Mouse (Mus musculus): ENCODE results near the gene Klhl7. TPM values are rescaled to one million over a fixed set of nuclear protein-coding genes. Genes with fewer than 3 reads are reported as not detected.

Klhl7 gene
- polyA plus RNA-seq, 1 experiment from 2014 or later = 129 TPM

DNA sequence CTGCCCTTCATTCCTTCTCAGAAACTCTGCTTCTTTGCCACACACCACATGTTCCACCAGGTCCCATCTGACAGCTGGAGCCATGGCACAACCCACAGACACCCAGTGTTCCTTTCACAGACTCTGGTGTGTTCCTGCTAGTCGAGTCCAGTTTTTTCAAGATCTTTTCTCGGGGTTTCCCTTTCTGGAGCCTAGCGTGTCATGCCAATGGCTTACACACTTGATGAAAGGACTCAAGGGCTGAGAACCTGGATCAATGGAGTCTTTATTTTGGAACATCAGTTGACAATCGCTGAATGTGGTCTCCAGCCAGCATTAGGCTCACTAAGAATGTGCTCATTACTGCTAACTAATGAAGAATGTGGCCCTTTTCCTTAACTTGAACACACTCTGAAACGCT, 102.1 kb downstream of the Klhl7 start:
- Histone ChIP-seq H3K27me3 (ENCODE audit: control insufficient read depth, insufficient read depth, low read length) (no peaks in the 10 kb centered on the region), H3K9ac (ENCODE audit: low read length) (no peak overlapping the region), H3K4me2 (ENCODE audit: low read depth, low read length, severe bottlenecking) (no peak overlapping the region), H3K27ac (ENCODE audit: low read depth, low read length) (peak overlapping the region; percentile 18; the same call in 1 of the 2 replicates), H3K9me3 (ENCODE audit: control insufficient read depth, low read length) (no peaks in the 10 kb centered on the region), H3K4me1 (replicated peaks; ENCODE audit: control insufficient read depth, insufficient read depth, low read length) (no peaks in the 10 kb centered on the region; the same call in 1 of the 2 replicates), H3K36me3 (ENCODE audit: control insufficient read depth, insufficient read depth, low read length) (no peaks in the 10 kb centered on the region), H3K4me3 (ENCODE audit: low read depth, low read length) (no peak overlapping the region)
- DNase-seq (ENCODE audit: low spot score) = no peak
- ATAC-seq (replicated peaks; ENCODE audit: low FRiP score) = no peak
- 54% methylated on average over 5 of the region's 5 CpGs for WGBS

DNA sequence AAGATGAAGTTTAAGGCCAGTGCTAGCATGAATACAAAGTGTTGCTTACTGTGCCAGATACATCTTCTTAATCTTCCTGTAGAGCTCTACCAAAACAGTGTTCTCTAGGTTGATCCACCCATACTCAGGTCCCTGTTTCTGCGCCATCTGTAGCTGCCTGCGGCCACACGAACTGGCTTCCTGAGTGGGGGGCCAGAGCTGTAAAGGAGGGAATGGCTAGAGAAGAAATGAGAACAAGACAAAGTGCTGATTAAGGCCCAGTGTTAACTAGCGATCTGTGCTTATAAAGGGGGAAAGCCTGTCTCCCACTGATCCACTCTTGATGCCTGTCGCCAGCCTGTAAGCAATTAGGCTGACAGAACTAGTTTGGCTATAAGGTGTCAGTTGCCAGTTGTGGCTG, 102.9 kb downstream of the Klhl7 start:
- WGBS = 65% methylated on average over 5 of the region's 5 CpGs
- DNase-seq (ENCODE audit: low spot score) = no peak

DNA sequence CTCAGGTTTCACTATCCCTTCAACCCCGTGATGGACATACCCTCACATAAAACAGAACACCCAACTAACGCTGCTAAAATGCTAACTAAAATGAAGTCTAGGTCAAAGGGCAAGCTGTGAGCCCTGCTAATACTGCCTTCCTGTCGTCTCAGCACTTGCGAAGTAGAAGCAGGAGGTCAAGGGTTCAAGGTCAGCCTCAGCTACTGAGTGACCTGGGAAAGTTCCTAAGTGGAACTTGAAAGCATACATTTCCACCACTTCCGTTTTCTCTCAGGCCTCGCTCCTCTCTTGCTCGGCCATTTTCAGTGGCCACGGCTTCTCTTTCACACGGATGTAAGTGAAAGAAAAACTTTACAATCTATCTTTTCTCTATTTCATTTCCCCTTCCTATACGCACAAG, 107.6 kb downstream of the Klhl7 start:
- no peak for ATAC-seq (replicated peaks; ENCODE audit: low FRiP score)
- Histone ChIP-seq H3K36me3 (ENCODE audit: control insufficient read depth, insufficient read depth, low read length) (no peaks in the 10 kb centered on the region), H3K9ac (ENCODE audit: low read length) (no peak overlapping the region), H3K9me3 (ENCODE audit: control insufficient read depth, low read length) (no peaks in the 10 kb centered on the region), H3K27me3 (ENCODE audit: control insufficient read depth, insufficient read depth, low read length) (no peaks in the 10 kb centered on the region), H3K4me2 (ENCODE audit: low read depth, low read length, severe bottlenecking) (no peak overlapping the region), H3K4me3 (ENCODE audit: low read depth, low read length) (no peak overlapping the region), H3K27ac (ENCODE audit: low read depth, low read length) (no peak overlapping the region), H3K4me1 (replicated peaks; ENCODE audit: control insufficient read depth, insufficient read depth, low read length) (no peaks in the 10 kb centered on the region)
- WGBS = 76% methylated on average over 10 of the region's 10 CpGs
- DNase-seq (ENCODE audit: low spot score) = no peak

More for the DNA sequence above, 102.9 kb downstream of the Klhl7 start:
- H3K27ac ChIP-seq (ENCODE audit: low read depth, low read length) = no peak overlapping the region
- no peak for ATAC-seq (replicated peaks; ENCODE audit: low FRiP score)
- H3K36me3 ChIP-seq (ENCODE audit: control insufficient read depth, insufficient read depth, low read length) = no peaks in the 10 kb centered on the region
- H3K9ac ChIP-seq (ENCODE audit: low read length) = no peak overlapping the region
- no peaks in the 10 kb centered on the region; the same call in 1 of the 2 replicates for H3K4me1 ChIP-seq (replicated peaks; ENCODE audit: control insufficient read depth, insufficient read depth, low read length)
- no peaks in the 10 kb centered on the region for H3K27me3 ChIP-seq (ENCODE audit: control insufficient read depth, insufficient read depth, low read length)
- H3K4me3 ChIP-seq (ENCODE audit: low read depth, low read length) = no peak overlapping the region
- no peak overlapping the region for H3K4me2 ChIP-seq (ENCODE audit: low read depth, low read length, severe bottlenecking)
- no peaks in the 10 kb centered on the region for H3K9me3 ChIP-seq (ENCODE audit: control insufficient read depth, low read length)

DNA sequence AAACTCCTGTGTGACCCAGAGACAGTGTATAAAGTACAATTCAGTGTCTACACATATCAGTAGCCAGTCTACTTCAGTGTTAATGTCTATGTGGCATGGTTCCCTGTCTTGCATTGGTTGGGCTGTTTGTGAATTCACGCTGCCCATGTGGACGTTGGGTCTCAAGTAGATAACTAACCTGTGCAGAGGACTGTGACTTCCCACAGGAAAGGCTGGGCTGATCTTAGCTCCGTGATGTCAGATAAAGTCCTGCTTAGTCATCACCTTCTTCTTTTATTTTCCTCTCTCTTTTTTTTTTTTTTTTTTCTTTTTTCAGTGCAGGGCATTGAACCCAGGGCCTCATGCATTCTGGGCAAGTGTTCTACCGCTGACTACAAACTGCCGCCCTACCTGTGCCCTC, 108.1 kb downstream of the Klhl7 start:
- Histone ChIP-seq H3K27ac (ENCODE audit: low read depth, low read length) (no peak overlapping the region), H3K9me3 (ENCODE audit: control insufficient read depth, low read length) (no peaks in the 10 kb centered on the region), H3K9ac (ENCODE audit: low read length) (no peak overlapping the region), H3K4me1 (replicated peaks; ENCODE audit: control insufficient read depth, insufficient read depth, low read length) (no peaks in the 10 kb centered on the region), H3K36me3 (ENCODE audit: control insufficient read depth, insufficient read depth, low read length) (no peaks in the 10 kb centered on the region), H3K27me3 (ENCODE audit: control insufficient read depth, insufficient read depth, low read length) (no peaks in the 10 kb centered on the region), H3K4me3 (ENCODE audit: low read depth, low read length) (no peak overlapping the region), H3K4me2 (ENCODE audit: low read depth, low read length, severe bottlenecking) (no peak overlapping the region)
- 87% methylated on average over 5 of the region's 5 CpGs for WGBS
- DNase-seq (ENCODE audit: low spot score) (no peak), ATAC-seq (replicated peaks; ENCODE audit: low FRiP score) (no peak)

Other genes with a start within 250 kb of the Klhl7 start
- gene Fam126a, start 69.9 kb upstream of the Klhl7 start, polyA plus RNA-seq (2014; fragmentation: Nextera tagmentation; extraction: Ambion mirVana) = 44.8 and 48.0 TPM in 2 replicates
- 22.4 and 23.1 TPM in 2 replicates for gene Nupl2, start 64.4 kb downstream of the Klhl7 start, polyA plus RNA-seq (2014; fragmentation: Nextera tagmentation; extraction: Ambion mirVana)

All from forebrain, embryonic 11.5 days (tissue).